Mouse (Mus musculus) heart, postnatal 0 days (tissue): ENCODE measurements at regions not wholly inside any gene's neighbourhood (a gene's known extent, or its start where the extent isn't known, plus 50 kb on each side); places are given as distances from the start of the nearest gene placed in this dataset.

Experiments used
- ATAC-seq: fragments of 200-750 bp; cut with Nextera tagmentation; 2 replicates; pipeline ENCODE4 v1.8.0; 2017; ENCODE audit warnings: low read depth, moderate number of reproducible peaks, moderate library complexity; ENCODE audit not compliant: insufficient read depth
- DNase-seq: peaks from one replicate; pipeline ENCODE4 v3.0.0-alpha.2; 2016; ENCODE audit warnings: low spot score
- H3K27ac ChIP-seq: fragments of 300-500 bp; sonication (generic); 2 replicates; pipeline ENCODE4 v1.5.1; 2014; ENCODE audit warnings: low read depth, mild to moderate bottlenecking
- H3K27me3 ChIP-seq: fragments of 300-500 bp; sonication (generic); 2 replicates; pipeline ENCODE4 v1.6.1; 2014; ENCODE audit warnings: low read length, mixed read lengths; ENCODE audit not compliant: control insufficient read depth, insufficient read depth
- H3K36me3 ChIP-seq: fragments of 300-500 bp; sonication (generic); replicated peaks from 2 replicates; pipeline ENCODE4 v1.6.1; 2014; ENCODE audit warnings: low read length, mixed read lengths; ENCODE audit not compliant: control insufficient read depth, insufficient read depth
- H3K4me1 ChIP-seq: fragments of 300-500 bp; sonication (generic); 2 replicates; pipeline ENCODE4 v1.6.1; 2014; ENCODE audit warnings: antibody characterized with exemption; ENCODE audit not compliant: control insufficient read depth, insufficient read depth
- H3K4me2 ChIP-seq: fragments of 300-500 bp; sonication (generic); 2 replicates; pipeline ENCODE4 v1.6.1; 2014; ENCODE audit warnings: low read depth, mild to moderate bottlenecking, low read length, moderate library complexity
- H3K4me3 ChIP-seq: fragments of 300-500 bp; sonication (generic); 2 replicates; pipeline ENCODE4 v1.5.1; 2014; ENCODE audit warnings: low read depth, low read length
- H3K9ac ChIP-seq: fragments of 300-500 bp; sonication (generic); replicated peaks from 2 replicates; pipeline ENCODE4 v1.6.1; 2014; ENCODE audit warnings: low read depth, low read length, mixed read lengths
- H3K9me3 ChIP-seq: fragments of 300-500 bp; sonication (generic); replicated peaks from 2 replicates; pipeline ENCODE4 v1.6.1; 2016; ENCODE audit warnings: low read length; ENCODE audit not compliant: control insufficient read depth
- CTCF ChIP-seq: IDR thresholded peaks from 2 replicates; pipeline ENCODE4 v1.5.1; 2016; ENCODE audit warnings: antibody characterized with exemption, control low read depth, low read depth
- EP300 ChIP-seq: IDR thresholded peaks from 2 replicates; pipeline ENCODE4 v1.6.1; 2016; ENCODE audit warnings: antibody characterized with exemption, low read depth
- WGBS: fragments of 180-500 bp; shearing (Covaris S2); extraction: QIAGEN DNeasy Blood & Tissue Kit; methylation state at CpG from one replicate; pipeline ENCODE4 v1.1.7; 2014; 5-methylcytosine and 5-hydroxymethylcytosine counted together

DNA sequence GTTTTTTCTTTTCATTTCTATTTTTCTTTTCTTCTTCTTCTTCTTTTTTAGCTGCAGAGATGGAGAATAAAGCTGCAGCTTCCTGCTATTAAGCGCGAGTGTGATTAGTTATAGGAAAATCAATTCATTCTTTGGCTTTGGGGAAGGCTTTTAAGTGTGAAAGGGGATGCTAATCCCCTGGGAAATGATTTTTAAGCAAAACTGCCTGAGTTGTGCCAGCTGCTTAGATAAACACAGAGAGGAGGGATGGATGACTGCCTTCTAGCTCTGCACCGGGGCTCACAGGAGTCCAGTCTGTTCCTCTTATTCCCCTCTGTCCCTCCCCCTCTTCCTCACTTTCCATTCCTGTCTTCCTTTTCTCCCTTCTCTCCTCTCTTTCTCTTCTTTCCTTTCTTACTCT lies 306.8 kb upstream of the Rbfox1 start:
- Histone ChIP-seq H3K9me3 (no peaks in the 10 kb centered on the region; the same call in 1 of the 2 replicates), H3K9ac (no peak overlapping the region), H3K4me1 (no peaks in the 10 kb centered on the region), H3K36me3 (no peaks in the 10 kb centered on the region), H3K27me3 (no peaks in the 10 kb centered on the region), H3K27ac (no peak overlapping the region), H3K4me2 (no peak overlapping the region), H3K4me3 (no peak overlapping the region)
- WGBS: 67% methylated on average over 3 of the region's 3 CpGs
- ATAC-seq: no peak
- TF ChIP-seq EP300: no peak
- TF ChIP-seq CTCF: no peak
- DNase-seq: no peak

DNA sequence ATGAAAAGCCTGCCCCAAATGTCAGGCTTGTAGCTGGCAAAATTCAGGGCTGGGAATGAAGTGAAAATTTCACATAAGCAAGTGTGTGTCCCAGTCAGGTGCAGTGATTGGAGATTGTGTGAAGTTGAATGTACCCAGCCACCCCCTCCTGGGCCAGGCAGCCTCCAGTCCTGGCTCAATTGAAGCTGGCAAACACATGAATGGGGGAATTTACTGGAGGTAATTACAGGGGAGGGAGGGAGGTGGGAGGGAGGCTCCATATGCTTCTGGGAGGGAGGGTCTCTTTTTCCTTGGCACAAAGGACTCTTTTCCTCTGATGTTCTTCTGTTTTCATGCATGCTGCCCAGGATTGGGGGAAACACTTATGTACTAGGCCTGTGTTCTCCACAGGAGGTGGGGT lies 312.4 kb upstream of the Rbfox1 start:
- ATAC-seq: no peak
- no peaks in the 10 kb centered on the region for H3K27me3 ChIP-seq
- H3K4me3 ChIP-seq: no peak overlapping the region
- DNase-seq: no peak
- no peak overlapping the region for H3K9ac ChIP-seq
- H3K27ac ChIP-seq: no peak overlapping the region
- H3K4me2 ChIP-seq: no peak overlapping the region
- TF ChIP-seq EP300 (no peak), CTCF (no peak)
- no peaks in the 10 kb centered on the region for H3K9me3 ChIP-seq
- no peaks in the 10 kb centered on the region for H3K4me1 ChIP-seq
- H3K36me3 ChIP-seq: no peaks in the 10 kb centered on the region

- H3K27me3 ChIP-seq: no peaks in the 10 kb centered on the region
- no peak for ATAC-seq
- no peaks in the 10 kb centered on the region for H3K36me3 ChIP-seq
- no peak for DNase-seq
- WGBS: 79% methylated on average over 4 of the region's 4 CpGs
- TF ChIP-seq EP300 (no peak), CTCF (no peak)
- H3K4me3 ChIP-seq: no peak overlapping the region
- no peak overlapping the region for H3K4me2 ChIP-seq
- no peak overlapping the region for H3K9ac ChIP-seq
- H3K4me1 ChIP-seq: no peaks in the 10 kb centered on the region
- H3K27ac ChIP-seq: no peak overlapping the region
- no peaks in the 10 kb centered on the region for H3K9me3 ChIP-seq
Observed at GRCm38 (mm10) chr16:5570619-5571018, 314.5 kb upstream of the Rbfox1 start.

GRCm38 (mm10) chr16:5569101-5569500 lies 313.3 kb upstream of the Eef2kmt start:
- 81% methylated on average over 10 of the region's 10 CpGs for WGBS
- no peaks in the 10 kb centered on the region for H3K36me3 ChIP-seq

GRCm38 (mm10) chr16:5549026-5549425 lies 293.2 kb upstream of the Eef2kmt start:
- H3K9ac ChIP-seq: no peak overlapping the region
- no peak overlapping the region for H3K27ac ChIP-seq
- no peak for TF ChIP-seq EP300
- TF ChIP-seq CTCF: no peak
- H3K4me2 ChIP-seq: no peak overlapping the region
- DNase-seq (no peak), ATAC-seq (no peak)
- no peak overlapping the region for H3K4me3 ChIP-seq
- no peaks in the 10 kb centered on the region for H3K36me3 ChIP-seq
- H3K9me3 ChIP-seq: no peaks in the 10 kb centered on the region
- no peaks in the 10 kb centered on the region for H3K27me3 ChIP-seq
- WGBS: 51% methylated on average over 6 of the region's 6 CpGs
- H3K4me1 ChIP-seq: no peaks in the 10 kb centered on the region

More at GRCm38 (mm10) chr16:5569101-5569500, 313.3 kb upstream of the Eef2kmt start:
- TF ChIP-seq EP300 (no peak), CTCF (no peak)
- no peak overlapping the region for H3K4me2 ChIP-seq
- H3K9ac ChIP-seq: no peak overlapping the region
- no peaks in the 10 kb centered on the region for H3K9me3 ChIP-seq
- ATAC-seq (no peak), DNase-seq (no peak)
- no peaks in the 10 kb centered on the region for H3K4me1 ChIP-seq
- no peak overlapping the region for H3K4me3 ChIP-seq
- H3K27me3 ChIP-seq: no peaks in the 10 kb centered on the region
- H3K27ac ChIP-seq: no peak overlapping the region

GRCm38 (mm10) chr16:5548602-5549001 lies 292.8 kb upstream of the Eef2kmt start:
- no peak for TF ChIP-seq CTCF
- no peak for TF ChIP-seq EP300
- Histone ChIP-seq H3K9ac (no peak overlapping the region), H3K36me3 (no peaks in the 10 kb centered on the region), H3K4me1 (no peaks in the 10 kb centered on the region), H3K9me3 (no peaks in the 10 kb centered on the region), H3K27ac (no peak overlapping the region), H3K4me3 (no peak overlapping the region), H3K4me2 (no peak overlapping the region), H3K27me3 (no peaks in the 10 kb centered on the region)
- DNase-seq (no peak), ATAC-seq (no peak)
- WGBS: 63% methylated on average over 3 of the region's 3 CpGs
